Mouse (Mus musculus) erythroblast, embryonic 14.5 days (primary cell): ENCODE results near the gene Ap3b1. TPM values are rescaled to one million over a fixed set of nuclear protein-coding genes. Genes with fewer than 3 reads are reported as not detected.

Experiments
- H3K27me3 ChIP-seq: 2 replicates; pipeline ENCODE4 v1.6.1; 2012; ENCODE audit warnings: inconsistent platforms; ENCODE audit not compliant: control insufficient read depth
- H3K36me3 ChIP-seq: 2 replicates; pipeline ENCODE4 v1.6.1; 2012; ENCODE audit warnings: mild to moderate bottlenecking, inconsistent platforms; ENCODE audit not compliant: control insufficient read depth
- H3K4me1 ChIP-seq: 2 replicates; pipeline ENCODE4 v1.6.1; 2012; ENCODE audit warnings: inconsistent platforms; ENCODE audit not compliant: control insufficient read depth
- H3K4me3 ChIP-seq: replicated peaks from 2 replicates; pipeline ENCODE3; 2012; ENCODE audit warnings: moderate library complexity, mild to moderate bottlenecking, inconsistent platforms
- H3K9me3 ChIP-seq: 2 replicates; pipeline ENCODE4 v1.6.1; 2012; ENCODE audit warnings: low read length, inconsistent platforms, mixed read lengths; ENCODE audit not compliant: control insufficient read depth
- GATA1 ChIP-seq: IDR thresholded peaks from 2 replicates; pipeline ENCODE4 v1.6.1; 2012; ENCODE audit warnings: low read length, inconsistent platforms, mixed read lengths
- TAL1 ChIP-seq: IDR thresholded peaks from 3 replicates; pipeline ENCODE4 v1.6.1; 2012; ENCODE audit warnings: low read length, inconsistent platforms, mixed read lengths
- polyA plus RNA-seq: library from polyadenylated mRNA; stranded (reverse); fragments of >175 nt; gene quantifications from 2 replicates; pipeline ENCODE4 v1.2.3, GENCODE M21; 2012

Gene Ap3b1
- polyA plus RNA-seq, 1 experiment: 0.87 TPM

DNA sequence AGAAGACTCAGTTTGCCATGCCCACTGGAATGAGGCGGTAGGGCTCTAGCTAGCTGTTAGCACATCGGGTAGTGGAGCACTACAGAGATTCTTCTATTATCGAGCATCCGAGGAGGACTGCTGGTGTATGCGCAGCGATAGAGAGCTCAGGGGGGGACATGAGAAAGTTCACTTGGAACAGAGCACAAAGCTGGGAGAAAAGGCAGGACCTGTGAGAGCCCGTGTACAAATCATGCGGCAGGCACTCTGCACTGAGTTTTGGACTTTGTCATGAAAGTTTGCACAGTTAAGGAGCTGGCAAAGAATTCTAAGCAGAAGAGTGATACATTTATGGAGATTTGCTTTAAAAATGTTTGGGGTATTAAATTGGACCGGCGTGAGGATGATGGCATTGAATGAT, 11.8 kb downstream of the Ap3b1 start:
- TF ChIP-seq TAL1: no peak
- TF ChIP-seq GATA1: no peak
- Histone ChIP-seq H3K36me3 (peaks cover 46% of the 10 kb centered on the region), H3K4me1 (peaks cover 4% of the 10 kb centered on the region)

DNA sequence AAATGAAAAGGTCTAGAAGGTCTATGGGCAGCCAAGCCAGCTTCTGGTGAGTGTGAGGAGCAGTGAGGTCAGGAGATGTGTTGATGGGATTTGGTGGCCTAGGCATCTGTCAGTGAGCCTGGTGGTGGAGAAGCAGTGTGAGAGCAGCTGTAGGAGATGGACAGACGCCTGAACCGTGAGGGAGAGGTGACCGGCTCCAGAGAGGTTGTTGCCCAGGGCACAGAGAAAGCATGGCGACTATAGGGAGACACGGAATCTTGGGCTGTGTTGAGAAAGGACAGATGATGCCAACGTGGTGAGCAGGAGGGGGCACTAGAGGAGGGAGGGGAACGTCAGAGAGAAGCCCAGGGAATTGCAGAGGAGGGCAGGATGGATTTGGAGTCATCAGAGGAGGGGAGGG, 13.3 kb downstream of the Ap3b1 start:
- Histone ChIP-seq H3K4me3 (no peak overlapping the region), H3K9me3 (no peaks in the 10 kb centered on the region), H3K4me1 (no peaks in the 10 kb centered on the region), H3K36me3 (peaks cover 40% of the 10 kb centered on the region), H3K27me3 (no peaks in the 10 kb centered on the region)
- TF ChIP-seq GATA1: no peak
- no peak for TF ChIP-seq TAL1

More for the DNA sequence above, 11.8 kb downstream of the Ap3b1 start:
- H3K9me3 ChIP-seq: no peaks in the 10 kb centered on the region
- no peak overlapping the region for H3K4me3 ChIP-seq
- H3K27me3 ChIP-seq: no peaks in the 10 kb centered on the region

DNA sequence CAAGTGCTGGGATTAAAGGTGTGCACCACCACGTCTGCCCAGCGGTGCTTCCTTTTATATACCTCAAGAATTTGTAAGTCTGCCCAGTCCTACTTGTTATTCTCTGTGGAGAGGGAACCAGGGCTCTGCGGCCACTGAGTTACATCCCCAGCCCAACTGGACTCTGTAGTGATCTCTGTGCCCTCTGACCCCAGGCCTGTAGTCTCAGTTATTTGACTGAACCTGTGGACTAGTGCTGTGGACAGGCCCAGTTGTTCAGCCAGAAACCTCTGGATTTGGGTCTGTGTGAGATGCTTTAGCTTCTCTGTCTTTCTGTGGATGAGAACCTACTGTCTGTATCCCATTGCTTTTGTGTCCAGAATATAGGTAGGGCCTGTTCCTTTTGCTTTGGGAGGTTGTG, 15.4 kb downstream of the Ap3b1 start:
- Histone ChIP-seq H3K9me3 (no peaks in the 10 kb centered on the region), H3K4me3 (no peak overlapping the region), H3K27me3 (no peaks in the 10 kb centered on the region), H3K4me1 (no peaks in the 10 kb centered on the region), H3K36me3 (peaks cover 39% of the 10 kb centered on the region)
- no peak for TF ChIP-seq GATA1

DNA sequence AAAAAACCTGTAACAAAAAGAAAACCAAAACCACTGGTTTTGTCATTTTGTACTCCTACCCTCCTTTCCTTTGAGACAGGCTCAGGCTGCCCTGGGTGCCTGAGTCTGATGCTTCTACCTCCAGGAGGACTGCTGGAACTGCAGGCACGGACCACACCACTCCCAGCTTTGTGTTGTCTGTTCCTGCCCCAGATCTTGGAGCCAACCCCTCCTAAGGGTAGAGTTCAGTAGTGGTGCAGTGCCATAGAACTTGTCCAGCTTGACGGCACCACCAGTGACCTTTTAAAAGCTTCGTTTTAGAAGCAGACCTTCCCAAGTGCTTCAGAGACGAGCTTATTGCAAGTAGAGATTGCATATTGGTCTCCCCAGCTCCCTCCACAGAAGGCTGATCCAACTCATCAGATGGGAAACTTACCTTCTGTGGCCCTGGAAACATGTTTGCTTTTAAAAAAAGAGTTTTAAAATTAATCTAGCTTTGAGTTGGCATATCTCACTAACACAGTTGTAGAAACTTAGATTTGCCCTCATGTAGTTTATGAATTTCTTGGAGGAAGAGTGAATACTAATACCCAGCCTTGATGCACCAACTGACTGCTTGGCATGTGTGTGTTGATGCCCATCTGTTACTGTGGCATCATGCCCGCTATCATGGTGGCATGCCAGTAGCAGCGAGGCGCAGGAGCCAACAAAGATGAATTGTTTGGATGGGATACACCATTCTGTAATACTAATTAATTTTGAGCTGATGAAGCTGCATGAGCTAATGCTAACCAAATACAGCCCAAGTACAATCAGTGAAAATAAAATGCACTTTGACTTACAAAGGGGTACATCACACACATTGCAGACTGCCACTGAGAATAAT, 17.0 kb downstream of the Ap3b1 start:
- no peak overlapping the region for H3K4me3 ChIP-seq
- peaks cover 28% of the 10 kb centered on the region for H3K36me3 ChIP-seq
- H3K27me3 ChIP-seq: no peaks in the 10 kb centered on the region
- H3K4me1 ChIP-seq: no peaks in the 10 kb centered on the region
- H3K9me3 ChIP-seq: no peaks in the 10 kb centered on the region
- TF ChIP-seq GATA1: no peak

DNA sequence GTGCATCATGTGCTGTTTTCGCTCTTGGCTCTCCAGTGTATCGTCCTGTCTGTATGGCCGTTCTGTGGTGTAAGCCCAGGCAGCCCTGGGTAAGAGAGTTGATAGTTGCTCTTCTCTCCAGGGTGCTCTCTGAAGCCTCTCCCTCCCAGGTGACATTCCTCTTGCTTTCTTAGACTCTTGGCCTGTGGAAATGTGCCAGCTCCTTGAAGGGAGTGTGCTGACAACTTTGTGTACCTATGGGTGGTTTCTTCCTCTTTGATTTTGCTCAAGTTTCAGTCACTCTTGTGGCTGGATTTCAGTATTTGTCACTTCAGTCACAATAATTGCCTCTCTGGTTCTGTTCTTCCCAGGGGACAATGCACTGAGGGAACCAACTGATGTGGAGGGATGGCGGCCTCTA, 20.2 kb downstream of the Ap3b1 start:
- TF ChIP-seq GATA1: no peak
- TF ChIP-seq TAL1: no peak
- H3K36me3 ChIP-seq: peaks cover 15% of the 10 kb centered on the region
- no peaks in the 10 kb centered on the region for H3K9me3 ChIP-seq
- H3K27me3 ChIP-seq: no peaks in the 10 kb centered on the region
- H3K4me3 ChIP-seq: no peak overlapping the region
- peaks cover 5% of the 10 kb centered on the region for H3K4me1 ChIP-seq

DNA sequence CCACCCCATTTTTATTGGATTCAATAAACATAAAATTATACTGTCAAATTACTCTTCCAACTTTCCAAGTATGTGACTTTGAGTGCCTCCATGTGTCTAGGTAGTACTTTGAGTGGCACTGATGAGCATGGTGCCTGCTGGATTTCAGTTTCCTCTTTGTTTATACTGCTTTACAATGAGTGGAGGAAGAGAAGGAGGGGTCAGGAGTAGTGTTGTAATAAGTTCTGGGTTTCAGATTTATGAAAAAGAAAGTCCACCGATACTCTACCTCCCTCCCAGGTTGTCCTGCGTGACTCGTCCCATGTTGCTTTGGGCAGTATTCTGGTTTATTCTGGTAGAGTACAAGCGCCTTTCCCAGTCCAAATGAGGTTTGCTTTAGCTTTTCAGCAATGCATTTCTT, 22.7 kb downstream of the Ap3b1 start:
- peaks cover 5% of the 10 kb centered on the region for H3K4me1 ChIP-seq
- H3K9me3 ChIP-seq: no peaks in the 10 kb centered on the region
- H3K36me3 ChIP-seq: peaks cover 5% of the 10 kb centered on the region; the same call in 1 of the 2 replicates
- no peak overlapping the region for H3K4me3 ChIP-seq
- no peaks in the 10 kb centered on the region for H3K27me3 ChIP-seq
- TF ChIP-seq GATA1 (no peak), TAL1 (no peak)

DNA sequence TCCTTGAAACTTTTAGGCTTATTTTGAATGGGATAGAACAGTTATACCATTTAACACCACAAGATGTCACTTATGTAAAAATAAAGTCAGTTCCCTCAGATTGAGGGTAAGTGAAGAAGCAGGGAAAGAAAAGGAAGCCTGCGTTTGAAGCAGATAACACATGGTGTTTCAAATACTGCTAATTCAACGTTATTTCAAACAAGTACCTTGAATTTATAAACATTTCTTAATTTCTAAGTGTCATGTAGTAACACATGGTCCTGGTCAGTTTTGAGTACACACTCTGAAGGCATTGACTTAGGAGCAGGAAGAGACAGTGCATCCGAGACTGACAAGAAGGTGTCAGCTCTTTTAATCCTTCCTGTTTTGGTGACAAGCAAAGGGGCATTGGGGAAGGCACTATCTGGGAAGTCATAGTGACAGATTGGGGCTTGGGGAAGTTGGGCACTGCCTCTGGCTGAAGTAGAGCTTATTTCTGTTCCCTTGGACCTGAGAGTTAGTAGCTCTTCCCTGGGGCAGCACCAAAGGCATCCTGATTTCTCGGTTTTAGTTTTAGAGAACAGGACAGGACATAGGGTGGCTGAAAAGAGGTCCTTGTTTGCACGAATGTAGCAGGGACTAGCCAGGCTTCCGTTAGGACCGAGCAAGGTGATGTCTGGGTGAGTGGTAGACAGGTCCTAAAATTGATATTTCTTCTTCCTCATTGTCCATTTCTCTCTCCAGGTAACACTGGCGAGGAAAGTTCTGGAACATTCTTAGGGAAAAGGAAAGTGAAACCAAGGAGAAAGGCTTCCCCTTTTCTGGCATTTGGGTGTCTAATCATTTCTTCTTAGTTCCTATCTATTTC, 23.3 kb downstream of the Ap3b1 start:
- Histone ChIP-seq H3K27me3 (no peaks in the 10 kb centered on the region), H3K4me3 (peak overlapping the region; percentile 48), H3K4me1 (peaks cover 5% of the 10 kb centered on the region), H3K9me3 (no peaks in the 10 kb centered on the region), H3K36me3 (peaks cover 5% of the 10 kb centered on the region; the same call in 1 of the 2 replicates)
- TF ChIP-seq GATA1: no peak
- TF ChIP-seq TAL1: no peak

DNA sequence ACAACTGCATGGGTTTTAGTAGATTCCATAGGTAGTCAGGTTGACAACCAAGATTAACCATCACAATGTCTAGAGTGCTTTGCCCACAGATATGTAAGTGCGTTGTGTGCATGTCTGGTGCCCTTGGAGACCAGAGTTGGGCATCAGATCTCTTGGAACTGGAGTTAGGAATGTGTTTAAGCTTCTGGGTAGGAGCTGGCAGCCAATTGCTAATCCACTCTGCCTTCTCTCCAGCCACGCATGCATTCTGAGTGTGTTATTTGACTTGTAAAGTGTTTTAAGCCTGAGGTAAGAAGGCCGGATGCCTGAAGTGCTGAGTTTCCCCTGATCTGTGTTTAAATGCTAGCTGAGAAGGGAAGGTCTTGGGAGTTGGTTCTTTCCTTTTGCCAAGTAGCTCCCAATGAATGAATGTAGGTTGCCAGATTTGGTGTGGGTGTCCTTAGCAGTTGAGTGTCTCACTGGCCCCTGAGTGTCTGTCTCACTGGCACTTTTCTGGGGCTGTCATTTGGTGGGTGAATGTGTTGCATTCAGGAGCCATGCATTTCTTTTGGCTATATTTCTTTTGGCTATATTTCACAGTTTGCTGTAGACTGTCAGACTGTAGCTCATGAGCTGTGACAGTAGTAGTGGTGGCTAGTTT, 26.3 kb downstream of the Ap3b1 start:
- Histone ChIP-seq H3K36me3 (no peaks in the 10 kb centered on the region), H3K4me3 (no peak overlapping the region), H3K27me3 (no peaks in the 10 kb centered on the region), H3K9me3 (no peaks in the 10 kb centered on the region), H3K4me1 (peaks cover 5% of the 10 kb centered on the region)
- TF ChIP-seq GATA1: no peak
- TF ChIP-seq TAL1: no peak

DNA sequence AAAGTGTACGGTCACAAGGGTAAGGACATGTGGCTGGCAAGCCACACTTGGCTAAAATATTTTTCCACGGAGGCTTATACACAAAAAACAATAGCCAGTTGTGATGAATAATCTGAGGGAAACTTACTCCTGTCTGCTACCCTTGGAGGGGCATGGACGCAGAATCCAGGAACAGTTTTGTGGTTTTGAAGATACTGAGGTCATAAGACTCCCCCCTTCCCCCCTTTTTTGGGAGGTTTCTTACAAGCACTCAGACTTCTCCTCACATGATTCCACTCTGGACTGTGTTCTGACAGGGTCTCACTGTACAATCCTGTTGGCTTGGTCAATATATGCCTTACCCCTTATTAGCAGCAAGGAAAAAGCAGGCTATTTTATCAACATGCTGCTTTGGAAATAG, 29.8 kb downstream of the Ap3b1 start:
- no peaks in the 10 kb centered on the region for H3K27me3 ChIP-seq
- H3K9me3 ChIP-seq: no peaks in the 10 kb centered on the region
- peaks cover 3% of the 10 kb centered on the region for H3K4me1 ChIP-seq
- H3K4me3 ChIP-seq: no peak overlapping the region
- TF ChIP-seq TAL1 (no peak), GATA1 (no peak)
- H3K36me3 ChIP-seq: peaks cover 18% of the 10 kb centered on the region
